Mouse (Mus musculus) kidney, adult 2 months (tissue): ENCODE data around the gene Lama2.

Experiments used
- CTCF ChIP-seq: fragments of 200-500 bp; conservative IDR thresholded peaks from 2 replicates; pipeline ENCODE4 v1.5.1; 2011; ENCODE audit warnings: low read depth, mild to moderate bottlenecking, control low read depth, low read length, moderate library complexity, mixed read lengths; ENCODE audit not compliant: insufficient read depth, insufficient read length
- POLR2A ChIP-seq: fragments of 200-500 bp; IDR thresholded peaks from one replicate; pipeline ENCODE4 v1.6.1; 2011; ENCODE audit warnings: low read depth, low read length, control low read depth

GRCm38 (mm10) chr10:27382887-27383609 lies 236.5 kb downstream of the Lama2 start:
- TF ChIP-seq CTCF (no peak), POLR2A (no peak)
